ENCODE assay signal across 25 mouse cellular contexts in genomic region chr16:43610375-43610774, GRCm38 (mm10). TPM values are rescaled to one million over a fixed set of nuclear protein-coding genes. Genes with fewer than 3 reads are reported as not detected.
DNase-seq lines count a peak whose midpoint lies in the region; ATAC-seq and TF ChIP-seq lines count a peak whose summit lies in the region.
"Had no signal": no experiment of that assay in that cellular context is flagged by ENCODE, and none has a peak within 500 bp of the region (broad histone marks: within the 10 kb centered on the region; RNA-seq: fewer than 3 reads in every experiment).

No protein-coding gene starts in this region.

- H3K9me3 ChIP-seq in heart, embryonic 13.5 days: no peaks in the 10 kb centered on the region
- H3K9me3 ChIP-seq in hindbrain, embryonic 13.5 days: peaks cover 6% of the 10 kb centered on the region; the same call in 1 of the 2 replicates
- H3K9me3 ChIP-seq: embryonic facial prominence, embryonic 15.5 days; hindbrain, embryonic 15.5 days; limb, embryonic 13.5 days had no signal

- 63% methylated on average over 10 of the region's 10 CpGs for WGBS in heart, embryonic 13.5 days
- 92% methylated on average over 10 of the region's 10 CpGs for WGBS in hindbrain, embryonic 13.5 days

- H3K4me1 ChIP-seq in heart, embryonic 13.5 days: peaks cover 23% of the 10 kb centered on the region
- no peaks in the 10 kb centered on the region; the same call in 1 of the 2 replicates for H3K4me1 ChIP-seq in hindbrain, embryonic 13.5 days (replicated peaks)
- H3K4me1 ChIP-seq: hindbrain, embryonic 15.5 days had no signal

- intact Hi-C loops in gastrocnemius, adult 2 months (cut with DNase I): no loop called here
- intact Hi-C loops in heart, postnatal 25 days (cut with DNase I): no loop called here

- no peak overlapping the region for H3K4me2 ChIP-seq in heart, embryonic 13.5 days
- no peak overlapping the region for H3K4me2 ChIP-seq in hindbrain, embryonic 13.5 days
- H3K4me2 ChIP-seq: embryonic facial prominence, embryonic 15.5 days; hindbrain, embryonic 15.5 days; limb, embryonic 13.5 days; neural tube, embryonic 13.5 days had no signal

- H3K27ac ChIP-seq in gastrocnemius, adult 2 months: peak overlapping the region; percentile 75
- peak overlapping the region; percentile 64 for H3K27ac ChIP-seq in heart, embryonic 13.5 days (replicated peaks)
- H3K27ac ChIP-seq in hindbrain, embryonic 13.5 days: no peak overlapping the region
- H3K27ac ChIP-seq: embryonic facial prominence, embryonic 15.5 days; hindbrain, embryonic 15.5 days; limb, embryonic 13.5 days; liver, embryonic 14.5 days; macrophage; neural tube, embryonic 13.5 days had no signal

- no peak for TF ChIP-seq CTCF in gastrocnemius, adult 2 months (IDR thresholded peaks at IDR 0.05)

- DNase-seq in gastrocnemius, adult 2 months: peak; percentile 67
- DNase-seq in gastrocnemius, postnatal 10 days: no peak
- DNase-seq in heart, adult 18-20 months: peak; percentile 64 to 87
- DNase-seq in heart, postnatal 25 days (ENCODE audit: low spot score): peak; percentile 27
- no peak for DNase-seq in left cerebral cortex, adult 11 months (ENCODE audit: low spot score)
- DNase-seq in layer of hippocampus, adult 18-20 months (ENCODE audit: low spot score in 2 of 2): no peak
- DNase-seq: adrenal gland, postnatal 25 days; cerebellum, adult 18-20 months; cerebellum, postnatal 36 days; midbrain, embryonic 14.5 days; thymus, adult 18-20 months had no signal

- H3K4me3 ChIP-seq in gastrocnemius, adult 2 months: no peak overlapping the region
- no peak overlapping the region for H3K4me3 ChIP-seq in heart, embryonic 13.5 days
- H3K4me3 ChIP-seq in hindbrain, embryonic 13.5 days: no peak overlapping the region
- H3K4me3 ChIP-seq: embryonic facial prominence, embryonic 15.5 days; hindbrain, embryonic 15.5 days; limb, embryonic 13.5 days; neural tube, embryonic 13.5 days had no signal

- H3K27me3 ChIP-seq in heart, embryonic 13.5 days (replicated peaks): no peaks in the 10 kb centered on the region
- no peaks in the 10 kb centered on the region for H3K27me3 ChIP-seq in hindbrain, embryonic 13.5 days
- H3K27me3 ChIP-seq: embryonic facial prominence, embryonic 15.5 days; hindbrain, embryonic 15.5 days; limb, embryonic 13.5 days; neural tube, embryonic 13.5 days had no signal

- H3K36me3 ChIP-seq in heart, embryonic 13.5 days: peaks cover 34% of the 10 kb centered on the region
- H3K36me3 ChIP-seq in hindbrain, embryonic 13.5 days: peaks cover 54% of the 10 kb centered on the region

- no peak; the same call in 1 of the 2 replicates for ATAC-seq in heart, embryonic 13.5 days (ENCODE audit: extremely low read depth, insufficient number of reproducible peaks, low FRiP score, low TSS enrichment)
- no peak for ATAC-seq in hindbrain, embryonic 13.5 days (ENCODE audit: low FRiP score)
- ATAC-seq: intestine, embryonic 16.5 days had no signal

- no peak overlapping the region for H3K9ac ChIP-seq in heart, embryonic 13.5 days
- H3K9ac ChIP-seq in hindbrain, embryonic 13.5 days: no peak overlapping the region
- H3K9ac ChIP-seq: embryonic facial prominence, embryonic 15.5 days; hindbrain, embryonic 15.5 days; limb, embryonic 13.5 days; liver, embryonic 14.5 days; neural tube, embryonic 13.5 days had no signal

RNA-seq across cellular contexts. Expression of gene Tigit, which starts 53.6 kb away (rescaled TPM):
- total RNA-seq in gastrocnemius, adult 2 months (2021): not detected
- not detected for total RNA-seq in gastrocnemius, postnatal 10 days (2021)
- total RNA-seq in heart, adult 18-20 months (2021): not detected
- not detected in 2 replicates for polyA plus RNA-seq in heart, embryonic 13.5 days (2015; fragmentation: Nextera tagmentation; extraction: Ambion mirVana)
- total RNA-seq in heart, postnatal 25 days (2021): not detected
- polyA plus RNA-seq in hindbrain, embryonic 13.5 days (2015; fragmentation: Nextera tagmentation; extraction: Ambion mirVana): not detected in 2 replicates
- total RNA-seq in layer of hippocampus, adult 18-20 months (2021): not detected
- total RNA-seq: adrenal gland, postnatal 25 days; layer of hippocampus, postnatal 14 days; left cerebral cortex, postnatal 10 days had no signal
- polyA plus RNA-seq: hindbrain, embryonic 15.5 days; intestine, embryonic 16.5 days; kidney, embryonic 14.5 days; limb, embryonic 13.5 days; liver, embryonic 14.5 days; lung, embryonic 16.5 days; macrophage; midbrain, embryonic 14.5 days; neural tube, embryonic 13.5 days; stomach, embryonic 14.5 days had no signal

Comparison
In these comparisons a context has a peak if more than half of its experiments do, and no peak if none do; other contexts are left out.
1. DNase-seq: peak in gastrocnemius, adult 2 months (single experiment), heart, adult 18-20 months (2 of 2) and heart, postnatal 25 days (single experiment); none in gastrocnemius, postnatal 10 days (single experiment), left cerebral cortex, adult 11 months (single experiment) and layer of hippocampus, adult 18-20 months (0 of 2).